Mouse (Mus musculus) frontal cortex, postnatal 10 days (tissue): ENCODE results near the gene Ethe1.

Experiments used
- DNase-seq, 2 experiments: peaks; one replicate each; pipeline ENCODE4 v3.0.0; 2022; ENCODE audit warnings: low spot score in 2 of 2, mixed read lengths in 1 of 2

The Ethe1 gene

DNA sequence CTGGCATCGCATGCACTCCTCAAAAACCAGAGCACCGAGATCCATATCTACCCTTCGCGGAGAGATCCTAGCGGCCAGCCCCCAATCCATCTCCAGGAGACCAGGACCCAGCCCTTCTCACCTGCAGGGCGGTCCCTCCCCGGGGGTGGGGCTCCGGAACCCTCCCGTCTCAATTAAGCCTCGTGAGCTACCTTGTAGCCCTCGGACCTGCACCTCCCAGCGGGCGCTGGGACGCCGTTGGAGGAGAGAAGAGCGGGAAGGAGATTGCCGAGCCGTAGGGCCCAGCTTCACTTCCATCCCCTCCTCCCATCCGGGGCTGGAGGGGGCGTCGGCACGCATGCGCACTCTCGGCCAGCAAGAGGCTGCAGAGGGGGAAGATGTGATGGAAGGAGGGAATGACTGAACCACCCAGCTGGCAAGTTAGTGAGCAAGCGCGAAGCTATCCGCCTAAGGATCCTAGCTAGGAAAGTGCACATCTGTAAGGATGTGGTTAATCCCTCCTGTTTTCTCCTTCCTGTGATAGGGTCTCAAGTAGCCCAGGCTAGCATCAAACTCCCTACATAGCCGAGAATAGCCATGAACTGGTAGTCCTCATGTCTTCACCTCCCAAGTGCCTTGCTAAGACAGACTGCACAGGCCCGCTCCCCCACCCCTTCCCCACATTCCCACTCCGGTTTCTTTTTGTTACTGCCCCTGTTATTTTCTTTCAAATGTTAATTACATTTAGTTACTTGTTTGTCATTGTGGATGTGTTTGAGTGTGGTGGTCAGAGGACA, at the start of gene Ethe1, which contains the start of gene Zfp575:
TSS of gene Ethe1 (plus strand) at position 214 of the 776 bp plus-strand sequence.
TSS of gene Zfp575 (minus strand) at position 312 of the 776 bp plus-strand sequence.
- DNase-seq = peak; percentile 82 to 83

DNA sequence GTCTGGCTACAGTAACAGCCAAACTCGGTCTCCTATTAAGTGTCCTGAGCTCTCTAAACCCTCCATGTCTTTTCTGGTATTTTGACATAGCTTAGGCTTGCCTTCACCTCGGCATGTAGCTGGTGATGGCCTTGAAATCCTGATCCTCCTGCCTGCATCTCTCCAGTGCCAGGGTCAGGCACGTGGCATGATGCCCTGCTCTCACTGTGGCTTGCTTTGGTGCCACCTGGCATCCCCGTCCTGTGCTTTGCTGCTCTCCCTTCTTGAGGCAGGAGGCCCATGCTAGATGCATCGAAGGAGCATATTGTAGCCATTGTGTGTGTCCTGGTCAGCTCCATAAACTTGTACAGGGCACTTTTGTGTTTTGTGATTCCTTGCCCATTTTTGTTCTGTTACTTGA, 49.8 kb upstream of the Ethe1 start:
- DNase-seq = no peak

DNA sequence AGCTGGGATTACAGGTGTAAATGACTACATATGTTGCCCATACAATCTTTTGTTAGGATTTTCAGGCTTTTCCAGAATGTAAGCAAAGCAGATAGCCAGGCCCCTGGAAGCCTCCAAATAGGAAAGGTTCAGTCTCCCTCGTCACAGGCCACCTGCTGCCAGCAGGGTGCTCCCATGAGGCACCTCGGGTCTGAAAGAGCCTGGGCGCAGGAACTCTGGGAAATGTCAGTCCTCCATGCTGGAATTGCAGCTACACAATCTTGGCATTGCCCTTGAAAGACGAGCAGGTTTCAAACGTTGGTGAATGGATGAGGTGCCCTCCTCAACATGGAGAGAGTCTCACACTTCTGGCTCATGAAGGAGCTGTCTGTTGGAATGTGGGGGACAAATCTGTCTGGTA, 49.2 kb upstream of the Ethe1 start:
- peak in 1 of 2 experiments; percentile 43 for DNase-seq

DNA sequence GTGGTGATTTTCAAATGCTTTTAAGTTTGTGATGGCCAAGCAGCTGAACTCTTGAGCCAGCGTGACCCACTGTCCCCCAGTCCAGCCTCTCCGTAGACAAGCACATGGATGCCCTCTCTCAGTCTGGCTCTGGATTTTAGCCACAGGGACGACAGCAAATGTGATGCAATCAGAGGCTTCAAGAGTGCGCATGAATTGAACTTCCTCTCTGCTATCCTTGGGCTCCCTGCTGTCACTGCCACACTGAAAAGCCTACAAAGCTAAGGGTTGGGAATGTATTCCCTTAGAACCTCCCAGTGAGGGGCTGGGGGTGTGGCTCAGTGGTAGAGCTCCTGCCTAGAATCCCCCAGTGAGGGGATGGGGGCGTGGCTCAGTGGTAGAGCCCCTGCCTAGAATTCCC, 48.6 kb upstream of the Ethe1 start:
- no peak for DNase-seq

DNA sequence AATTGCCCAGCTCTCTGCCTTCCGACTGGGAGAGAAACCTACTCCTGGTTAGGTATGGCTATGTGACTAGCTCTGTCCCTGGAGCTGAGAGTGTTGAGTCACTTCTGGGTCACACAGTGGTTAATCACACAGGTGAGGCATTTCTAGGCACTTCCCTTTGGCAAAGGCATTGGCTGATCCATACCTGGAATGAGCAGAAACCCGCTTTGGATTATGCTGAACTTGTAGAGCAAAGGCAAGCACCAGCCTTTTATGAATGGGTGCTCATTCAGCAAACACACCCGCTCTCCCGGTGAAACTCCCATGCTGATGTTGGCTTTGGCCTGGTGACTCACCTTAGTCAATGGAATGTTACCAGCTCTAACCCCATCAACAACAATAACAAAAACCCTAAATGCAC, 47.7 kb upstream of the Ethe1 start:
- DNase-seq = no peak

DNA sequence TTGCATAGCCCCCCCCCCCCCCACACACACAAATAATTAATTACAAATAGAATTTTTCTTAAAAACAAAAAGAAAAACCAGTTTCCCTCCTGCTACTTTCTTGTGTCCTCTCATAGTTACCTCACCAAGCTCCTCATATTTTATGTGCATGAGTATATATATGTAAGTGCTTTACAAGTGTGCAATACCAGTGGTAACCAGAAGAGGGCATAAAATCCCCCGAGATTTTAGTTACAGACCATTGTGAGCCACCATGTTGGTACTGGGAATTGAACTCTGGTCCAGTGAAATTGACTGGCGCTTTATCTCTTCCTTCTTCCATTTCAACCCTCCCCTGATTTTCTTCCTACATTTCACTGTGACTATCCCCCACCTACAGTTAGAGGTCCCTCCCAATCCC, 42.8 kb upstream of the Ethe1 start:
- DNase-seq = no peak

DNA sequence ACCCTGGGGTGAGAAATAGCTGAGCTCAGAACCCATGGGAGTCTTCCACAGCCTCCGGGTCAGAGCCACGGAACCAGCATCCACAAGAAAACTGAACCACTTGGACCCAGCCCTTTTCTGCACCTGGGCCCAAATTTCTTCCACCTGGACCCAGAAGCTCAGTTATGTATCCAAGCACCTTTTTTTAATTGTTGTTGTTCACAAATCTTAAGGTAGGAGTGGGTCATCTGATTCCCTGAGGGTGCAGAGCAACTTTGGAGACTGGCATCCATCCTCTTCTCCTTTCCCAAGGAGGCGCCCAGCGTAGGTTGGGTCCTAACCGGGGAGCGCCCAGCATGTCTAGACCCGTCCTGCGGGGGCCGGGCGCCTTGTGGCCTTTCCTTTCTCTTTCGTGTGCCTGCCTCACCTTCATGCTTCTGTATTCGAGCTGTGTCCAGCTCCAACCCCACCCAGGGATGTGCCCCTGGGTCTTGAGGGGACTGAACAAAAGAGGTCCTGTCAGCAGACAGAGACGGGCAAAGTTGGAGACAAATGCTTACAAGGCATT, 41.2 kb upstream of the Ethe1 start, which contains the start of the genes Pinlyp and Xrcc1:
TSS of gene Pinlyp (minus strand) at position 51 of the 547 bp plus-strand sequence.
TSS of gene Xrcc1 (plus strand) at position 222 of the 547 bp plus-strand sequence.
- no peak for DNase-seq

DNA sequence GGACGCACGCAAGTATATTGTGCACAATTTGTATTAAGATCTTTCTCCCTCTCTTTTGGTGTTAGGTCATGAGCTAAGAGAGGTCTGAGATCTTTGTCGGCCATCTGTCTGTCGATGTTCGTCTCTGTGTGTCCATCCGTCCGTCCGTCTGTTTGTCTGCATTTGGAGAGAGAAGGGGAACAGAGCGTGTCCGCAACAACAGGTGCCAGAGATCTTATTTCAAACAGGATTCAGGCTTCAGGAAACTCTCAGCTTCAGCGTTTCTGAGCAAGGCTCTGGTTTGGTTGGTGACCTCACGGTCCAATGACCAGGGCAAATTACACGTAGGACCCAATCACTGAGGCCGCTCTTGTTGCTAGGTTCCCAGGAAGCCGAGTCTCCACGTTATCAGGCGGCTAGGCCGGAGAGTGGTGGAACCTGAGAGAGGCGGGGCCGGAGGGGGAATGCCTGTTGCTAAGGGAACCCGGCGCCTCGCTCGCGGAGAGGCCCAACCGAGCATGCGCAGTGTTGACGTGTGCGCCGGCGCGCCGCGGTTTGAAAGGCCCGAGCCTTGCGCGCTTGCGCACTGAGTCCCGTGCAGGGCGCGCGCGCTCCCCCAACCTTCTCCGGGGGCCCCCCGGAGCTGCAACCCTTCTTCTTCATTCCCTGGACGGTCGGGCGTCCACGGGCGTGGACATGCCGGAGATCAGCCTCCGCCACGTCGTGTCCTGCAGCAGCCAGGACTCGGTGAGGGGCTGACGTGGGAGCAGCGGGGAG, 40.5 kb upstream of the Ethe1 start:
- DNase-seq = peak; percentile 99

DNA sequence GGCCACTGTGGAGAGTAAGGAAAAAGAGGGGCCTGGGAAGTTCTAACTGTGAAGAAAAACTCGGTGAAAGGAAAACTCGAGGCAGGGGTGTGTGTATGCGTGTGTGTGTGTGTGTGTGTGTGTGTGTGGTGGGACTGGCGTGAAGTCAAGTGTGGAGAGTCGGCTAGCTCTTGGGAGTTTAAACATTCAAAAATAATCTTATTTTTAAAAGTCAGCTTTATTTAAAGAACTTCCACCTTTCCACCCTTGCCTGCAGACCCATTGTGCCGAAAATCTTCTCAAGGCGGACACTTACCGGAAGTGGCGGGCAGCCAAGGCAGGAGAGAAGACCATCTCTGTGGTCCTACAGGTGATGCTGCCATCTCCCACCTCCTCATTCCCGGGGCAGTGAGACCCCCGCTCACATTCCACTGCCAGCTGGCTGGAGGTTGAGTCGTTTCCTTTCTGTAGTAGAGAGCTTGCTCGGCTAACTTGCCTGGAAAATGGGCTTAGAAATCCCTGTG, 39.8 kb upstream of the Ethe1 start:
- DNase-seq = no peak

DNA sequence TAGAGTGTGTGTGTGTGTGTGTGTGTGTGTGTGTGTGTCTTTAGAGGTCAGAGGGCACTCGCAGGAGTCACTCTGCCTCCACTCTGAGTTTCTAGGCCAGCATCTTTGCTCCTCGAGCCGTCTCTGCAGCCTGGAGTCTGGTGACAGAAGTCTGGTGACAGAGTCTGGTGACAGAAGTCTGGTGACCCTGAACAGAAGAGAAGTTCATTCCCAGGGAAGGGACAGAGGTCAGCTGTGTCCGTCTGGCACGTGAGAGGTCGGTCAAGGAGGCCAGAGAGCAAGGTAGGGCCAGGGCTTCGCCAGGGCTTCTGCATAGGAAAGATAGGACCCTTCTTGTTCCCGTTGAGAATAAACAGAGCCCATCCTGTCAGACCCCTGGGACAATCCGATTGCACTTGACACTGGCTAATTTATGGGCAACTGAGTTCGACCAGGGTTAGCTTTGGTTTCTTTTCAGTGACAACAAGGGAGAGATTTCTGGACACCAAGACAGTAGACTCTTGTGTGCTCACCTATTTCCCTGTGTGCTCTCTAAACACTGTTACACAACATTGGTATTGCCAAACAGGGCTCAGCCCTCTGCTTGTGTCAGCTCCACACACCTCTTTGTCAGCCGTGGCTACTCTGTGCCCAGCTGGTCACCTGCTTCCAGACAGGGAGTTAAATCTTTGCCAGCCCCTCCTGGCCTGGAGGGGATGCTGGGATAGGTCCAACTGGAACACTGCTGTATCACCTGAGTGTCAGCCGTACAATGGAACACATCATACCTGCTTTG, 35.2 kb upstream of the Ethe1 start:
- DNase-seq = no peak

DNA sequence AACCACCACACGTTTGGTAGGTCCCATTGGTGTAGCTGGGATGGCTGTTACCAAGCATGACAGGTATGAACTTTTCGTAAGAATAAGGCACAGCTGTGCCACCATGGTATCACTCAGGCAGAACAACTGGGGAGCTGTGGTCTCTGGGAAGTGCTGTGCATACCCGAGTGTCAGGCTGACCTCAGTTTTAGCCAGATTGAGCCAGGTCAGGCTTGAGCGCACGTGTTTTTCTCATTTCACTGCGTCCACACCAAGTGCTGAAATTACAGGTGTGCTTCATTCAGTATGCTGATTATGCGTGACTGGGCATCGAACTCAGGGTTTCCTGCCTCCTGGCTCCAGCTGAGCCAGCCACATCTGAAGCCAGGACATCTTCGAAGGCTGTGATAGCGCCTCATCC, 31.6 kb upstream of the Ethe1 start:
- no peak for DNase-seq

DNA sequence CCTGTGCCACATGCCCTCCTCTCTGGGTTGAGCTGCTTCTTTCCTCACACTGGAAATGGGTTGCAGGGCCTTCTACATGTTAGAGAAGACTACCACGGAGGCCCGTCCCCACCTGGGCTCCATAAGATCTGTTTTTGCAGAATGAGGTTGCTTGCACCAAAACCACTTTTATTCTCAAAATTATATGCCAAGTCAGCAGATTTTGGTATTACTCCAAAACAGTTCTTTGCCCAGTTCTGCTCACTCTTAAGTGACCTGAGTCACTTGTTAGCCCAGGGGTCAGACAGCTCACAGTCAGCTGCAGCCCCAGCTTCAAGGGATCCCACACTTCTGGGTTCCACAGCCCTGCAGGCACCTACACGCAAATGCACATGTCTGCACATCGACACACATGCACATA, 25.9 kb upstream of the Ethe1 start:
- DNase-seq = no peak

DNA sequence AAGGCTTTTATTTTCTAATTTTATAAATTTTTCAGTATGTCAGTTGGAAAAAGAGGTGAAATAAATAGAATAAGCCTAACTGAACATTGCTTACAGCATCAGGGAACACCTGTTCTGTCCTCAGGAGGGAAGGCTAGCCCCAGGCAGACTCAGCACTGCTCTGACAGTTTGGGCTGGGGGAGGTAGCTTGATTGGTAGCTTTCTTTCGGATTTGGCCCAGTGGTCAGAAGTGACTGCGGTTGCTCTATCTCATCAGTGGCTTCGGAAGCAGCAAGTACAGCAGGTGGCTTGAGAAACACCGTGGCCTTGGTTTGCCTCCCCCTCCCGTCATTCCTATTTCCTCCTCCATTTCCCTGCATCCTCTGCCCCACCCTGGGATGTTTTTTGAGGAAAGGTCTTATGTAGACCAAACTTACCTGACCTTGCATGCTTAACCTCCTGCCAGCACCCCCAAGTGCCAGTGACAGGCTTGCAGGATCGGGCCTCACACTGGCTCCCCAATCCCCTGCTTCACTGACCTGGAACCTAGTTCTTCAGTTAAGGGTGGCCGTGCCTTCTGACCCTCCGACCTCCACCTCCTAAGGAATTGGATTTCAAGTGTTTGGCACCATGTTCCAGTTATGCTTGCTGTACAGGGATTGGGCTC, 24.0 kb upstream of the Ethe1 start:
- DNase-seq = no peak

DNA sequence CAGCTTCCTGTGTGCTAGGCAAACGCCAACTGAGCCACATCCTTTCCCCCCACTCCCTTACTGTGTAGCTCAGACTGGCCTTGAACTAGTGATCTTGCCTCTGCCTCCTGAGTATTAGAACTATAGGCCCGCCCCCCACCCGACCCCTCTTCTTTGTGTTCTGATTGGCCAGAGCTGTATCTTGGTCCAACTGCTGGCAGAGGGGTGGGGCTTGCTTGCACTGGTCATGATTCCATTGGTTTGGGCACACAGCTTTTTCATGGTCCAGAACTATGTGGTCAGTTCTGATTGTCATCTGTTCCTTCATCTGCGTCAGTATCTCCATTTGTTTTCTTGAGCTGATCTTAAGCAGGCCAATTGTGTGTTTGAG, 23.5 kb upstream of the Ethe1 start:
- DNase-seq = no peak

DNA sequence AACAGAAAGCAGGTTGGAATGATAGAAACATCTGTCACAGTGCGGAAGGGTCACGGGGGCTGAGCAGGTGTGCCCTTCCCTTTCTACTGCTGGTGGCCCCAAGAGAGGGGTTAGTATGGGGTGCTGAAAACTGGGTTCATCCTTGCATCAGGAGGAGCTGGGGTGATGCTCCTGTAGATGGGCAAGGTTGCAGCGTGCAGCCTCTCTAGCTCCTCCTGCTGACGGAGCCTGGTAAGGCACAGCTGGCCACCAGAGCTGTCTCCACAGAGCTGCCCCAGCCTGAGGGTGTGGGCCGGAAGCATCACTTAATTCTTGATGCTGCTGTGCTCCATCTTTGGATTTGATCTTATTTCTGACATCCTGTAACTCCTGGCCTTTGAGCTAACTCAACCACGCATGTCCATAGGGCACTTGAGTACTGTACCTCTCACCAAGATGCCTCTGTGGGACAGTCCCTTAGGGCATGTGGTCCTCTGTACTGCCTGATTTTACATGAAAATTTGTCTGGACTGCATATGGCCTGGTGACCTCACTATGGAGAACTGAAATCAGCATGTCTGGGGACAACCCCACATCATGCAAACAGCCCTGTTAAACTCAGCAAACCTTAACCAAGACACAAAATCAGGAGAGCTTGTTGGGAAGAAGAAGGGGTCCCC, 22.6 kb upstream of the Ethe1 start:
- no peak for DNase-seq

DNA sequence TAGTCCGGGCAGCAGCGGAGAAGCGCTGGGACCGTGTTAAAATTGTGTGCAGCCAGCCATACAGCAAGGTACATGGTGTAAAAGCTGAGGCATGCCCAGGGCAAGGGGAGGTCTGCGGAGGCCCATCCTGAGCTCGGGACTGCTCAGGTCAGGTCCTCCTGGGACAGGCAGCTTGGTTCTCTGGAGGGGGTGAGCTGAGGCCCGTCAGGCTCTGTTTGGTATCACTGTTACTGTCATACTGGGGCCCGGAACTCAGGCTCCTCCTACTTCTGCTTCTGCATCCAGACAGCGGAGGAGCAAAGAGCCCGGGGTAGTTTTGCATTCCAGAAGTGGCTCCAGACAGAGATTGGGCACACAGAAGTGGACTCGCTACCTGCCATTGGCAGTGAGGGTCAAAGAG, 21.7 kb upstream of the Ethe1 start:
- DNase-seq = no peak

DNA sequence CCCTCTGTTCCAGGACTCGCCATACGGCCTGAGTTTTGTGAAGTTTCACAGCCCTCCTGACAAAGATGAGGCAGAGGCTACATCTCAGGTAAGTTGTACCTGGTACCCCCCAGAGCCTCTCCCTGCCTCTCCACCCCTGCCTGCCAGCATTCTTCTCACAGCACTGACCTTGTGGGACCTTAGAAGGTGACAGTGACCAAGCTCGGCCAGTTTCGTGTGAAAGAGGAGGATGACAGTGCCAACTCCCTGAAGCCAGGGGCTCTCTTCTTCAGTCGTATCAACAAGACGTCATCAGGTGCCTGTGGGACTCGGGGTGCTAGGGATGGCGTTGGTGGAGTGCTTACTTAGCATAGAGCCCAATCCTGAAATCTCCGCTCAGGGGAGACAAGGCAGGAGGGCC, 21.1 kb upstream of the Ethe1 start:
- no peak for DNase-seq

DNA sequence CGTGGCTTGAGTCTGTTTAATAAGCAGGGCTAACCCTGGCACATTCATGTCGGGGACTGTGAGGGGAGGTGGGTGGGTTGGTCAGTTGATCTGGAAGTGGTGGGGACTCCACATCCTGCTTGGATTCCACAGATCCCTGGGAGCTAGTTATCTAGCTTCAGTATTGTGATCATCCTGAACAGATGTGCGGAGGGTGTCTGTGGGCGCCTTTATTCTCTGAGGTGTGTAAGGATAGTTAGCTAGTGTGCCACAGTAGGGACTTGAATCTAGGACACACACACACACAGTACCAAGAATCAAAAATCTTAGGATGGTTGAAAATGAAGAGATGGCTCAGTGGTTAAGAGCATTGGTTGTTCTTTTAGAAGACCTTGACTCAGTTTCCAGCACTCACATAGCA, 18.8 kb upstream of the Ethe1 start:
- no peak for DNase-seq

DNA sequence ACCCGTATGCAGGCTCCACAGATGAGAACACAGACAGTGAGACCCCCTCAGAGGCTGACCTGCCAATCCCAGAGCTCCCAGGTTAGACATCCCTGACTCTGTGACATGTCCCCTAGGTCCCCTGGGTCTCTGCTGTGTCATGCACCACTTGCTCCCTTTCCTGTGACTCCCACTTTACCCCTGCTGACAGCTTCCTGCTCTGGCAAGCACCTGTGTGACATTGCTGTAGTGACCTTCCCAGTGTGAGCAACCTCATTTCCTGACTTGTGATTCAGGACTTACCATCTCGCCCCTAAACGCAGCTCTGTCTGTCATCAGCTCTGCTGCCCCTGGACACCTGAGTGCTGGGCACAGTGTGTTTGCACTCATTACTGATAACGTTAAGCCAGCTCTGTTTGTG, 16.3 kb upstream of the Ethe1 start:
- DNase-seq = no peak

DNA sequence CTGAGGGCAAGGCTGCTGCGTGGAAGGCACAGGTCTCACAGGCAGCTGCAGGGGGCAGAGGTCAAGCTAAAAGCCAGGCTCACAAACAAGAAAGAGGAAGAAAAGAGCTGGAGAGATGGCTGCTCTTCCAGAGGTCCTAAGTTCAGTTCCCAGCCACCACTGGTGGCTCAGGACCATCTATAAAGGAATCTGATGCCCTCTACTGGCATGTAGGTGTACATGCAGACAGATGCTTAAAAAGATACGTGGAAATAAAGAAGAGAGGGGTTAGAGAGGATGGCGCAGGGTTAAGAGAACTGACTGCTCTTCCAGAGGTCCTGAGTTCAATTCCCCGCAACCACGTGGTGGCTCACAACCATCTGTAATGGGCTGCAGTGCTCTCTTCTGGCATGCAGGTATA, 14.9 kb upstream of the Ethe1 start:
- DNase-seq = no peak
